9 mouse cellular contexts compared by ENCODE assay signal in genomic region chr4:97757978-97758461, GRCm38 (mm10). TPM values are rescaled to one million over a fixed set of nuclear protein-coding genes. Genes with fewer than 3 reads are reported as not detected.
DNase-seq lines count a peak whose midpoint lies in the region; ATAC-seq and TF ChIP-seq lines count a peak whose summit lies in the region.
"Had no signal": no experiment of that assay in that cellular context is flagged by ENCODE, and none has a peak within 500 bp of the region (broad histone marks: within the 10 kb centered on the region; RNA-seq: fewer than 3 reads in every experiment).

No protein-coding gene starts in this region.

- H3K27ac ChIP-seq in stomach, postnatal 0 days (replicated peaks): peak overlapping the region; percentile 85

- DNase-seq in kidney, adult 18-20 months: peak; percentile 68
- no peak for DNase-seq in kidney, adult 11 months
- peak; percentile 50 to 57 for DNase-seq in adrenal gland, postnatal 36 days
- peak; percentile 48 to 67 for DNase-seq in left cerebral cortex, postnatal 14 days (ENCODE audit: low spot score in 2 of 2)
- DNase-seq in stomach, postnatal 0 days (ENCODE audit: low spot score): peak; percentile 52

- H3K27me3 ChIP-seq in stomach, postnatal 0 days (ENCODE audit: control insufficient read depth, insufficient read depth, low read length): no peaks in the 10 kb centered on the region
- H3K27me3 ChIP-seq: CH12.LX had no signal

- WGBS in stomach, postnatal 0 days: 3% methylated on average over 14 of the region's 14 CpGs

- ATAC-seq in erythroblast, adult 5-6 weeks (replicated peaks; ENCODE audit: low FRiP score, poor library complexity, severe bottlenecking): 0 out of 2 replicates have a peak, but pooled peaks have one; percentile 34
- ATAC-seq in hematopoietic stem cell, adult 5-6 weeks (replicated peaks in 1 of 2; ENCODE audit: insufficient read depth in 1 of 2, low FRiP score in 2 of 2, low TSS enrichment in 1 of 2, low read depth in 1 of 2, poor library complexity in 2 of 2, severe bottlenecking in 2 of 2): peak; percentile 59 to 61
- ATAC-seq in megakaryocyte progenitor cell, adult 5-6 weeks (replicated peaks; ENCODE audit: poor library complexity): peak; percentile 50
- peak; percentile 63; the same call in 1 of the 2 replicates for ATAC-seq in stomach, postnatal 0 days (ENCODE audit: low FRiP score, low TSS enrichment)

- H3K9ac ChIP-seq in stomach, postnatal 0 days (ENCODE audit: low read length): peak overlapping the region; percentile 70

- peak overlapping the region; percentile 51 for H3K4me3 ChIP-seq in stomach, postnatal 0 days (ENCODE audit: low read depth, low read length)

- H3K4me2 ChIP-seq in stomach, postnatal 0 days (replicated peaks; ENCODE audit: low read depth): peak overlapping the region; percentile 77

- H3K9me3 ChIP-seq in stomach, postnatal 0 days (ENCODE audit: control insufficient read depth, low read length): no peaks in the 10 kb centered on the region

- TF ChIP-seq EP300 in stomach, postnatal 0 days (optimal IDR thresholded peaks at IDR 0.05): no peak

- TF ChIP-seq CTCF in stomach, postnatal 0 days (IDR thresholded peaks at IDR 0.05; ENCODE audit: low read depth): peak; percentile 39; the same call in 1 of the 2 replicates

- no peaks in the 10 kb centered on the region for H3K36me3 ChIP-seq in stomach, postnatal 0 days (ENCODE audit: control insufficient read depth, insufficient read depth, low read length)

- no peaks in the 10 kb centered on the region for H3K4me1 ChIP-seq in stomach, postnatal 0 days (replicated peaks; ENCODE audit: control insufficient read depth, insufficient read depth)

- intact Hi-C loops in left cerebral cortex, postnatal 14 days (cut with DNase I): loop anchor here (10.0 kb wide), 1 partner anchor 247 kb away; no protein-coding TSS in a partner anchor

RNA-seq across cellular contexts. Expression of gene Nfia, which starts 14.5 kb away (rescaled TPM):
- total RNA-seq in adrenal gland, postnatal 36 days (2021): 100 to 1,000 TPM; 124 to 204 TPM
- 19.6 and 21.3 TPM in 2 replicates for total RNA-seq in erythroblast, adult 5-6 weeks (2015; ENCODE audit: low replicate concordance)
- 4.7 and 12.0 TPM in 2 replicates for total RNA-seq in erythroblast, adult 5-6 weeks (2017; ENCODE audit: low replicate concordance)
- total RNA-seq in hematopoietic stem cell, adult 5-6 weeks (2017): 16.8 and 16.9 TPM in 2 replicates
- total RNA-seq in left cerebral cortex, postnatal 14 days (2021): 10 to 100 TPM; 67.1 to 75.4 TPM
- total RNA-seq in megakaryocyte progenitor cell, adult 5-6 weeks (2015): 21.5 and 35.1 TPM in 2 replicates
- total RNA-seq in megakaryocyte progenitor cell, adult 5-6 weeks (2017): 1.5 and 3.9 TPM in 2 replicates
- 24.7 and 26.0 TPM in 2 replicates for polyA plus RNA-seq in stomach, postnatal 0 days (2015; fragmentation: Nextera tagmentation; extraction: Ambion mirVana)
- total RNA-seq: CH12.LX had no signal

RNA-seq across cellular contexts. Expression of gene E130114P18Rik, which starts 19.9 kb away (rescaled TPM):
- total RNA-seq in adrenal gland, postnatal 36 days (2021): not detected
- total RNA-seq in erythroblast, adult 5-6 weeks (2015; ENCODE audit: low replicate concordance): not detected in 2 replicates
- not detected in 2 replicates for total RNA-seq in erythroblast, adult 5-6 weeks (2017; ENCODE audit: low replicate concordance)
- total RNA-seq in hematopoietic stem cell, adult 5-6 weeks (2017): not detected in 2 replicates
- 1 to 10 TPM; 6.6 to 6.9 TPM for total RNA-seq in left cerebral cortex, postnatal 14 days (2021)
- not detected in 2 replicates for total RNA-seq in megakaryocyte progenitor cell, adult 5-6 weeks (2015)
- total RNA-seq in megakaryocyte progenitor cell, adult 5-6 weeks (2017): not detected in 2 replicates
- polyA plus RNA-seq in stomach, postnatal 0 days (2015; fragmentation: Nextera tagmentation; extraction: Ambion mirVana): 1.2 and 1.9 TPM in 2 replicates
- total RNA-seq: CH12.LX had no signal
